Mouse (Mus musculus): ENCODE measurements around the gene Atp10a.
"Not testable (repeated sequence)": the region's sequence is repeated elsewhere in the genome, so short reads cannot be mapped to it uniquely, and the experiment has no call there.

Gene Atp10a

DNA sequence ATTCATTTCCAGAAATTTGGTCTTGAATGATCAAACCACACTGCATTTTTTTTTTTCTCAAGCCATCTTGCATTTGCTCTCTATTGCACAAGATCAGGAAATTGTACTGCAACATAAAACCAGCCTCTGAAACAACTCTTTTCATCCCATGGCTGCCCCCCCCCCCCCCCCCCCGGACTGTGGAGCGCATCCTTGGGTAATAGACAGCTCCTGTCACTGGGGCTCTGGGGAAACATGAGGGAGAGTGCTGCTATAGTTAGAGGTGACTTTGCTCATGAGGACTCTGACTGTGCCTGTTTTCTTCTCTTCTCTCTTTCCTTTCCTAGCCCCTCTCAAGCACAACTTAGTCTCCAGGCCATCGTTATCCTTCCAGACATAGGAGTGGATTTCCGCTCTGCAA, 131.6 kb downstream of the Atp10a start:
- no peak for DNase-seq (ENCODE audit: extremely low spot score)

DNA sequence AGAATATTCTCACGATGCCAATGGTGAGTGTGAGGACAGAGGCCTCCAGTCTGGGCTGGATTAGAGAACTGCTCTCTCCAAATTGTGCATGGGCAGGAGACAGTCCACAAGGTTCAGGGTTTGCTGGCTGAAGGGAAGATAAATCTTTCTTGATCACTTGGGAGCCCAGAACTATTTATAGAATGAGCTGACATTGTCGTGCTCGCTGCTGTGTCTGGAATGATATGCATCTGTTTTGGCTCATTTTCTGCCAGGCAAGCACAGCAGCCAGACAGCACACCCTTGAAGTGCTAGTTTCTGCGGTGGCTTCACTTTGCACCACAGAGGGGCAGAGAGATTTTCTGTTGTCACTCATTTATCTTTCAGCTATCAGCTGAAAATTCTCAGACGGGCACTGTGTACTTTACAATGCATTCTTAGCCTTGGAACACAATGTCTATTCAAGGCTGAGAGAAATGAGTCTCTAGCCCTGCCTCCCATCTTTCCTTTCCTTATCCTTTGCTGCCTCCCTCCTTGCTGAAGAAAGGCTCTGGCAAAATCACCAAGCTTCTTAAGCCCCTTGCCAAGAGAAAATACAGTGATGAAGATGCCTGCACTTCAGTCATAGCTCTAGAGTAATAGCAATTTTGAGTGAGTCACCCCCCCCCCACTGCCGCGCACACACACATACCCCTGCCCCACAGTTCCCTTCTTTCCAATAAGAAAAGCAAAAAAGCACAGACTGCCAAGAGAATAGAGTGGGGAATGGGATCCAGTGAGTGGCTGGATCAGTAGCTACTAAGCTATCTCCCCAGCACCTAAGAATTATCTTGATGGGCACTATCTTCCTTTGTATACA, 132.7 kb downstream of the Atp10a start:
- no peak for DNase-seq (ENCODE audit: extremely low spot score)

GRCm38 (mm10) chr7:58797281-58797680, 141.3 kb downstream of the Atp10a start:
- no peak for DNase-seq (ENCODE audit: extremely low spot score)

DNA sequence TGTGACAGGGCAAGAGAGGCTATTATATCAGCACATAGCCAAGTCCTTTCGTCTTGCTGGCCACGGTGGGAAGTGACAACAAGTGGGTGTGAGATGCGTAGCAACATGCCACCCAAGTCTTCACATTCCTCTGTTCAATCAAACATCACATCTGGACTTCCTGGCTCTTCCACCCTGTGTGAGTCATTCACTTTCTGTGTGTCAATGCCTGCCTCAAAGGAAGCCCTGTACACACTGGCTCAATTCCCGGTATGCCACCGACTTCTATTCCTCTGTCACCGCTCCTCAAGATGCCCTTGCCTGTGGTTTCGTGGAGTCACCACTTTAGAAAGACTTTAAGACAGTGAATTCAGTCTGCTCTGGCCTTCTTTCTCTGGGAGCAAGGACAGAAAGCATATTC, 144.9 kb downstream of the Atp10a start:
- no peak for DNase-seq (ENCODE audit: extremely low spot score)

DNA sequence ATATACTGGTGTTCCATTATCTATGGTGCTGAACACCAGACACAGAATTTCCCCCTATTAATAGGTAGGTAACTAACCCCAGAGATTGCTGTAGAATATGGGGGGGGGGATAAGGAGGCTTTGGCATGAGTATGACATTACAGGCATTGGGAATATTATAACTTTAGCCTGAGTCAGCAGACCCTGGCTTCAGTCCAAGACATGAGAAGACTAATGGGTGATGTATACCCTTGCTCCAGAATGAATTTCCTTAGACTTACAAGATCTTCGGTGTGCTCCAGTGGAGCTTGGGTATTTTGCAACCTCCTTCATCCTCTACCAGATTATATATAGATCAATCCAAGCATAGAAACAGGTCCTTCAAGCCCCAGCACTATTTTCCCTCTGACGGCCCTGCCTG, 145.8 kb downstream of the Atp10a start:
- no peak for DNase-seq (ENCODE audit: extremely low spot score)

- no peak for DNase-seq (ENCODE audit: extremely low spot score)
These were observed 166.2 kb downstream of the Atp10a start for GRCm38 (mm10) chr7:58822147-58822681.

DNA sequence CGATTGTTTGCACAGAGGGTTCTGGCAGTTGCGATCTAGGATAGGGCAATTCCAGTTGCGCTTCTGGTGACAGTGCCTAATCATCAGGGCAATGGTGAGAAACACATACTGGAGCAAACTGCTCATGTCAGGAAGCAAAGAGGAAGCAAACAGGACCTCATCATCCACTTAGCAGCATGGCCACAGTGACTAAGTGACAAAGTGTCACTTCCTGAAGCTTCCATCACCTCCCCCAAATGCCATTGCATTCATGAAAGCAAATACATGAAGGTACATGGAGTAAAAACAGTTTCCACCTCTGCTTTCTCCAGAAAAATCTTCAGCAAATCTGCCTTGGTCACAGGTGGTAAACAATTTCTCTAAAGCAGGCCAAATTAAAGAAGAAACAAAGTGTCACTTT, 168.7 kb downstream of the Atp10a start:
- DNase-seq (ENCODE audit: extremely low spot score), result no peak

DNA sequence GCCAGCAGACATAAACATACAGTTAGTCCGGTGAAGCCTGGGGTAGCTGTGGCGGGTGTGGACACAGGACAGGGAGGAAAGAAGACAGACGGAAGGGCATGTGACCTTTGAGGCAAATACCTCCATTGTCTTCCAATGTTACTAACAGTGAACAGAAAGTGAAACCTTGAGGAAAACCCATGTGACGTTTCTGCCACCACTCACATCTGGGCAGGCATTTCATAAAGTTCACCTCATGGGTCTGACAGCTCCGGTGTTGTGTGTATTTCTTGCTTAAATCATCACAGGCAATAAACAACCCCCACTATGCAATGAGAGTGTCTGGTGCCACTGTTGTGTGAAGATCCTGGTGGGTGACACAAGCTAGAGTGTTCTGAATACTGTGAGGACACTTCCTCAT, 173.1 kb downstream of the Atp10a start:
- DNase-seq (ENCODE audit: extremely low spot score), result no peak

- DNase-seq (ENCODE audit: extremely low spot score), result not testable (repeated sequence)
These were observed 181.1 kb downstream of the Atp10a start for GRCm38 (mm10) chr7:58836855-58837606.

DNA sequence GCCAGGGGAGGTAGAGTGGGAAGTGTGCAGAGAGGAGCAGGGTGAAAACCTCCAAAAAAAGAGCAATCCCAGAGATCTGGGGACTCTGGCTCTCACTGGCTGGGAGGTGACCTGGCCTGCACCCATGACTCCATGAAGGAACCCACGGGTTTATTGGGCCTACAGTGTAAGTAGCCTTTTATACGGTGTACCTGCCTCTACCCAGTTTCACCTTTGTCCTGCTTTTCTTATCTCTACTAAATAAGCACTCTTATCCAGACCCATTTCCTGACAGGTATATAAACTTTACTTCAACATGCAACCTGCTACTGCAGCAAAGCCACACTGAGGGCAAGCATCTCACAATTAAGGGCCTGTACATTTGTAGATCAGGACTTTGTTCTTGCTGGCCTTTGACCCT, 184.4 kb downstream of the Atp10a start:
- DNase-seq (ENCODE audit: extremely low spot score), result no peak

DNA sequence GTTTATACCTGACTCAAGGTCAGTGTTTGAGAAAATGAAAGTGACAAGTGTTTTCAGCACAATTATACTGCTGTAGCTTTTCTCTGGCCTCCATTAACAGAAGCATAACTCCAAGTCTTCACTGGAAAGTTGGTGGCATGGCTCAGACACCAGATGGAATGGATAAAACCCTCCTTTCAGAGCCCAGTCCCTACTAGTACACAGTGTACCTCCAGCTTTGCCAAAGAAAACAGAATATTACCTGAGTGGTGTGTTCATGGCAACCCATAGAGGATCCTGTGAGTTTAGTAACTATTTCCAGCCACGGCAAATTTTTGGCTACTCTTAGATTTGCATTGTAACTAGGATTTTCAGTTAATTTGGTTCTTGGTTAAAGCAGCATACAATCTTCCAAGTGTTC, 185.1 kb downstream of the Atp10a start:
- DNase-seq (ENCODE audit: extremely low spot score), result no peak

DNA sequence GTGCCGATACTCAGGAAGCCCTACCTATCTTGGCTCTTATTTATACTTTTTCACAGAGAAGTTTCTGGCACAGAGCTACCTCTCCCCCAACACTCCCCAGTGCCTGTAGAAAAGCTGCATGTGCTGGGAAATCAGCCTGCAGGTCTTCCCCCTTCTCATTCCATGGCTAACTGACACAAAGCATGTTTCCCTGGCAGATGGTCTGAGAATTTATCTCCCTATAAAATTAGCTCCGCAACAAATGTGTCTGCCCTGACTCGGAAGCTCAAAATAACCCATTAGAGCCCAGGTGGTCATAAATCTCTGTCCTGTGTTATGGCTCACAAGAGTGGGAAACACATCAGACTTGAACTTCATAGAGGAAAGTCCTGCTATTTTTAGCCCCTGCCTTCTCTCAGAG, 186.9 kb downstream of the Atp10a start:
- DNase-seq (ENCODE audit: extremely low spot score), result no peak

DNA sequence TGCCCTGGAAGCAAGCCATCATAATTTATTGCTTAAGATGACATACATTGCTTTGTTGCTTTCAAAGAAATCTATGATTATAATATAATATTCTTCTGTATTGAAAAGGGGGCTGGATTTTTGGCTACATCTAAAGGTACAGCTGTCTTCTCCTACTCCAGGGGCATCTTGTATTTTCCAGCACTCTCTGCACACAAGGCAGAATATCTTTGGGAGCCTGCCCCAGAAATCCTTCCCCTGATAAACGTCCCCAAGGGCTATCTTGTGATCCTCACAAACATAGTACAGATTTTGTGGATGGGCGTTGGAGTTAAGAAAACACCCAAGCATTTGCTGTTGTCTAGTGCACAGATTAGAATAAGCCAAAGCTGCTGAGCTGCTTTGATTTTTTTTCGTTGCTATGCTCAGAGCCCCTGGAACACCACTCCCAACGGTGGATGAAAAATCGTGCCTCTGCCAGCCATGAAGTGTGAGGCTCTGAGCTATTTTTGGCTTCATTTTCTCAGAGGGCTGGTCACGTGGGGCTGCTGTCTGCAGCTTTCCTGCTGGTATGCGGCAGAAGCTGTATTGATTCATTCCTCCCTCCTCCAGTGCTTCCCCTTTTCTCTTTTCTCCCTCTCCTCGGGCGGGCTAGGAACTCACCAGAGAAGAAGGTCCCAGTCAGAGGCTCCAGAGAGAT, 187.9 kb downstream of the Atp10a start:
- peak; percentile 69 for DNase-seq (ENCODE audit: extremely low spot score)

DNA sequence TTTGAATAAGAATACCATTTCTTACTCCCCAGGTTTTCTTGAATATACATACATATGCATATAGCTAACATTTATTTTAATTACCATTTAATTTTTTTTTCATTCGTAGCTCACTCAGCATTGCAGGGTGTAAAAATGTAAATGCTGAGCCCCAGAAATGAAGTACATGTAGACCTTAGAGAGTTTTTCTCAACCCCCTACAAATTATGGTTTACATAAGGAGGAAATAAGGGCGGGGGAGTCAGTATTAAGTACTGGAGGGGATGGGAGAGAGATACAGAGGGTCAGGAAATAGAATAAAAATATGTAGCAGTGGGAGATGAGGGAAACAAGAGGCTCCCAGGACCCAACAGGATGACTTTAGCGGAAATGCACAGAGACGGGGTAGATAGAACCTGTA, 188.5 kb downstream of the Atp10a start:
- DNase-seq (ENCODE audit: extremely low spot score), result no peak

DNA sequence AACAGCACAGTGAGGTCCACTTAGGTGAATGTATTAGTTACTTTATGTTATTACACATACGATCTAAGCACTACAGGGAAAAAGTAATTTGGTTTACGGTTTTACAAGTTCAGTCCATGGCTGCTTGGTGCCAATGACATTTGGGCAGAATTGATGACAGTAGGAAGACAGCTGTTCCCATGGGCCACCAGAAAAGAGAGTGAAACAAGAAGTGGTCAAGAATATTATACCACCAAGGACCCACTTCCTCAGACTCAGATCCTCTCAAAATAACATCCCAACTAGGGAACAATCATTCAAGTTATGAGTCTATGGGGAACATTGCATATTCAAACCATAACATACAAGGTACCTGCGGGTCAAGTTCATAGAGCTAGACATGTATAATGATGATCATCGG, 203.0 kb downstream of the Atp10a start:
- DNase-seq (ENCODE audit: extremely low spot score), result no peak

GRCm38 (mm10) chr7:58863174-58863573, 207.2 kb downstream of the Atp10a start:
- DNase-seq (ENCODE audit: extremely low spot score), result no peak

GRCm38 (mm10) chr7:58866865-58867614, 211.1 kb downstream of the Atp10a start:
- DNase-seq (ENCODE audit: extremely low spot score), result peak; percentile 5

DNA sequence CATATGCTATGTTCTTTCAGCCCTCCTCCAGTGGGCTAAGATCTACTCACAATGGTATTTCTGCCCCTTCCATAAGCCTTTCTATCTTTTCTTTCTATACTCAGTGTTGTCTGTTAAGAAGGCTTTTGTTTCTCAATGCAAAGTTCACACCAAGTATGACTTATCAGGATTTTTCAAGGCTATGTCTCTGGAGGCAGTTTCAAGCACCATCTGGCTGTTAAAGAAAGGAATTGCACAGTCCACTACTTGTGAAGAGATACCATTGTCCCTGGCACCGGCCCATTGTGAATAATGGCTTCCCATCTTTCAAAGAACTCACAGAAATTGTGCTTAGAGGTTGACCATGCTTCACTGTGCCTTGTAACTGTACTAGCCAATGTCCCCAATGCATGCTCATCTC, 214.7 kb downstream of the Atp10a start:
- no peak for DNase-seq (ENCODE audit: extremely low spot score)

DNA sequence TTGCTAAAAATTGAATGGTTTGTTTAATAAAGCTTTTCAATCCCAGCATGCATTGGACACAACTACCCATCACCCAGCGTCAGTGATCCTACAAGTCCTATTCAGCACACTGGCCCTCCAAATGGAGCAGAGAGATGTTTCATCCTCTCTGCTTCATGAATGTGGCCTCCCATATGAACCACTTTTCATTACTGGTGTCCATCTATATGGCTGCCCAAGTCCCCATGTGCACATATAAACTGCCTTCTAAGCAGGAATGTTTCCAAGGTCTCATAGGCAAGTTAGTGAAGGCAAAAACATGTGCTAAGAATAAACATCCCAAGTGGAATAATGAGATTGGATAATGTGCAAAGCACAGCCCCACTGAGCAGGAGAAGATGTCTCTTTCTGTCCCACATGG, 217.7 kb downstream of the Atp10a start:
- no peak for DNase-seq (ENCODE audit: extremely low spot score)

All from embryo, embryonic 9.5 days (tissue).